Mouse (Mus musculus): ENCODE results near the gene Trim69.
"Not testable (repeated sequence)": the region's sequence is repeated elsewhere in the genome, so short reads cannot be mapped to it uniquely, and the experiment has no call there.

Gene Trim69

DNA sequence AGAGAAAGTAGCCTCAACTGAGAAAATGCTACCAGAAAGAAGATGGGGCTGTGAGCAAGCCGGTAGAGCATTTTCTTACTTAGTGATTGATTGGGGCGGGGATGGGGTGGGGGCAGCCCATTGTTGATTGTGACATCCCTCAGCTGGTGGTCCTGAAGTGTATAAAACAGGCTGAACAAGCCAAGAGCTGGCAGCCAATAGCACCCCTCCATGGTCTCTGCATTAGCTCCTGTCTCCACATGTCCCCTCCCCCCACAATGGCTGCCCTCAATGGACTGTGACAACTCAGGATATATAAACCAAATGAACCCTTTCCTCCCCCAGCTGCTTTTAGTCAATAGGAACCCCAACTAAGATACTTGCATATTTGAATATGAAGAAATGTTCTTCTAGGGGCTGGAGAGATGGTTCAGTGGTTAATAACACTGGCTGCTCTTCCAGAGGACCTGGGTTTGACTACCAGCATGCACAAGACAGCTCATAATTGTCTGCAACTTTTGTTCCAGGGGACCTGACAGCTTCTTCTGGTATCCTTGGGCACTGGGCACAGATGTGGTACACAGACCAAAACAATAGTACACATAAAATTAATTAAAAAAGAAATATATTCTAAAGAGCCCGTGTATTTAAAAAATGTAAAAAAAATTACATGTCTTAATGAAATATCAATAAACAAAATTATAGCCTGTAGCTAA lies 50.2 kb downstream of the Trim69 start:
- in situ Hi-C loops (cut with MboI, MseI): no loop called here

DNA sequence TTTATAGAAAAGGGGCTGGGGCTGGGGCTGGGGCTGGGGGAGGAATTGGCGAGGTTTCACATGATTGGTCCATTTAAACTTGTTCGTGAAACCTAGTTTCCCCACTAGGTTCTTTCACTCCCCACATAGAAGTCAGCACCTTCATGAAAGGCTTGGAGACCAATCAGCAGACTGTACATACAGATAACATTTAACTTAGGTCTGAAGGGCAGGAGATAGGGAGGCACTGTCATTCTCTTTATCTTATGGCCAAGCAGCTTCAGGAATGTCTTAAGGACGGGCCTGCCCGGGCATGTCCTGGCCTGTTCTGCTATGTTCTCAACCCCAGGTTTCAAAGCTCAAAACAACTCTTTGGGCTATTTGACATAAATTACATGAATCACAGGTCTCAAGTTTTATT lies 56.6 kb downstream of the Trim69 start:
- in situ Hi-C loops (cut with MboI, MseI): not testable (repeated sequence)

DNA sequence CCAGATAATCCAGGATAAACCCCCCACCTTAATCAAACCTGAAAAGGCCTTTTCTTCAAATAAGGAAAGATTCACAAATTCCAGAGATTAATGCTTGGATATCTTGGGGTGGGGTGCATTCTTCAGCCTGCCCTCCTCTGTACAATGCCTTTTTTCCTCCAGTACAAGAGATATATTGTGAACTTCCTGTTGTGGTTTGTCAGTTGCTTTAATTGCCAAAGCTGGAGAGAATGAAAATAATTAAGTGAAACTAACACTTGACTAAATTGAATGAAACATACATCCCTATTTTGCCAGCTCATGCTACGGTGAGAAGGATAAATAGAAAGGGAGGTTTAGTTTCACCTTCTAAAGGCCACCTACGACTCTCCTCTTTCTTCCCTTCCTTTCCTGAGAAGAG lies 57.7 kb downstream of the Trim69 start:
- in situ Hi-C loops (cut with MboI, MseI): no loop called here

DNA sequence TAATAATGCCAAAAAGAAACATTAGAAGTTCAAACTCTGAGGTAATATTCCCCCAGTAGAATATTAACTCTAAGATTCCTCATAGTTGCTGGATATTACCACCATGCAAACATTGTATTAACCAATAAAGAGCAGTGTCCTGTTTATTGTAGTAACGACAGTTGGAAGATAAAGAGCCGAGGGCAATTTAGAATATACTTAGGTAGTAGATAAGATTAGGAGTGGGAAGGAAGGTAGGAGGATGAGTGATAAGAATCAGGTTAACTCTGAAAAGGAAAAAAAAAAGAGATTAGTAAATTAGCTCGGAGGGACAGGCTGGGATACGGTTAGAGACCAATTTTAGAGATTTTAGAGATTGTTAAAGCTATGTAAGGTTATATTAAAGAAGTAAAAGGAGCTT lies 60.9 kb downstream of the Trim69 start:
- in situ Hi-C loops (cut with MboI, MseI): no loop called here

DNA sequence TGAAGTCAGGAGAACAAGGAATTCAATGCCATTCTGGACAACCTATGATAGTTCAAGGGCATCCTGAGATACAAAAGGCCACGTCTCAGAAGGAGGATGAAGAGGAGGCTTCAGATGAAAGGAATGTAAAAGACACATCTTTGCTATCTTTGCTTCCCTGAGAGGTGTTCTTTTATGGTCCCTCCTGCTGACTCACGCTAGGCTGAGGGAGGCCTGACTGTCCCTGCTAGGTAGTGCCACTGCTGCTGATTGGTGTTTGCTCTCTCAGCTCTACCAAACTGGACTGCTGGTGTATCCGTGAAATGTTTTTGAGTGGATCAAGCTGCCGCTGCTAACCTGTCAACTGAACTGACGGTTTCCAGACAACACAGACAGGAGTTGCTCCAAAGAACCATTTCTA lies 61.3 kb downstream of the Trim69 start:
- in situ Hi-C loops (cut with MboI, MseI): no loop called here

DNA sequence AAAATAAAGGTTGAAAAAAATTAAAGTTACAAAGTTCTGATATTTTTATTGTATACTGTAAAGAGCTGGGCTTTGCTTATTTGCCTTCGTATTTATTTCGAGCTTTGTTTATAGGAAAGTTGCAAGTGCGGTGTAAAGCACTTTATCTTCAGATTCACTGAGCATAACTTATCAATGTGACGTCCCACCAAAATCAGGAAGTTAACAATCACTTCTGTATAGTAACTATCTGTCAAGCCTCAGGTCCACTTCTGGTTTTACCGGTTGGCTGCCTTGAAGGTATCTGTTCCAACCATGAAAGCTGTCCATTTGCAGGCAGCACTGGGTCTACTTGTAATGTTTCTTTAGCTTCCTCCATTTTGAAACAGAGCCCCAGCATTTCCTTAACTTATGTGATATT lies 61.8 kb downstream of the Trim69 start:
- in situ Hi-C loops (cut with MboI, MseI): no loop called here

DNA sequence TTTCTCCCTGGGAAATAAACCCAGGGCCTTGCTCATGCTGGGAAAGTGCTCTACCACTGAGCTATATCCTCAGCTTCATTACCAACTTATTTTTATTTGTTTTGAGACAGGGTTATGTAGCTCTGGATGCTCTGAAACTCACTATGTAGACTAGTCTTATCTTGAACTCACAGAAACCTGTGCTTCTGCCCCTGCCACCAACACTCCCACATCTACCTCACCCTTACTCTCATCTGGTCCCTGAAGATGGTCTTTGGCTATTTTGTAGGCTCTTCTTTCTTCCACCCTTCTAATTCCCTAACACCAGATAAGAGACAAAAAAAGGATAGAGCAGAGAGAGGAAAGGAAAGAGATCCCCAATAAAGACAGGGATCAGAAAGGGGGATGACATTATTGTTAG lies 63.2 kb downstream of the Trim69 start:
- in situ Hi-C loops (cut with MboI, MseI): no loop called here

All from regulatory T cell (primary cell).